Mouse (Mus musculus) testis, adult 2 months (tissue): Measurements from ENCODE around the gene Mrrf.

ENCODE experiments used
- CTCF ChIP-seq: fragments of 200-500 bp; IDR thresholded peaks from 2 replicates; pipeline ENCODE4 v1.5.1; 2012; ENCODE audit warnings: low read depth, mild to moderate bottlenecking, inconsistent platforms, low read length, moderate library complexity; ENCODE audit not compliant: control insufficient read depth, insufficient read depth, insufficient replicate concordance
- POLR2A ChIP-seq: fragments of 200-500 bp; IDR thresholded peaks from 2 replicates; pipeline ENCODE4 v1.6.1; 2012; ENCODE audit warnings: low read depth, mild to moderate bottlenecking, inconsistent platforms, low read length, moderate library complexity; ENCODE audit not compliant: control insufficient read depth

GRCm38 (mm10) chr2:36167990-36168618 is 31.9 kb downstream of the Mrrf start:
- TF ChIP-seq CTCF (no peak), POLR2A (no peak)
